Mouse (Mus musculus): ENCODE results near the gene Minos1. TPM values are rescaled to one million over a fixed set of nuclear protein-coding genes. Genes with fewer than 3 reads are reported as not detected.
A peak's percentile ranks its signal among the peaks of the same experiment; 100 is the strongest.

Gene Minos1
- total RNA-seq, 2 experiments from 2014 or later, result 399 to 482 TPM

DNA sequence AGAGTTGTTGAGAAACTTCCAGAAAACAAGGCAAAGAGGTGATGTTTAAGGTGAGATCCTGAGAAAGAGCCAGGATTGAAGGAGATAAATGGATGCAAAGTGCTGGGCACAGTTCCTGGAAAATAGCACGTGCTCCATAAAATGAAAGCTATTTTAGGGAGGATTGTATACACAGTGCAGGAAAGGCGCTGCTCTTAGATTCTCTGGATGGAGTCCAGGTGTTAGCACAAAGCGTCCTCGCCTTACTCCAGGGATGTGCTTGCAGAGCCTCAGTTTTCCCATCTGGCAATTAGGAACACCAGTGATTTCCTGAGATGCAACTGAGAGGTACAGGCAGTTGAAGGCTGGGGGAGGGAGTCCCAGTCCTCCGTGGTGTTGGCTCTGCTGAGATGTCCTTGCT, 34.7 kb downstream of the Minos1 start:
- no peak for DNase-seq

GRCm38 (mm10) chr4:139095406-139095805, 35.5 kb downstream of the Minos1 start:
- no peak for DNase-seq

DNA sequence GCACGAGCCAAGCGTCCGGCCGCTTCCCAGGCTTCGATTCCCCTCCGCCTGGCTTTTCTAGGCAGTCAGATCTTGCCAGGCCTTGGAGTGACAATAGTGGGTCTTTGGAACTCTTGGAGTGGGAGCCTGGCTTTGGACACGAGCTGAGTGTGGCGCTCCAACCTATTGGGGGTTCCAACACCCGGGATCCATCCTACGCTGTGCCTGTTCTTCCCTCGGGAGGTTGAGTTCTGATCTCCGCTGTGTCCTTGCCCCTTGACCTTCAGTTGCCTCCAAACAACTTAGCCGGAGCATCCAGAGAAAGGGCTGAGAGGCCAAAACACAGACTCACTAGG, 37.8 kb downstream of the Minos1 start:
- no peak for DNase-seq

DNA sequence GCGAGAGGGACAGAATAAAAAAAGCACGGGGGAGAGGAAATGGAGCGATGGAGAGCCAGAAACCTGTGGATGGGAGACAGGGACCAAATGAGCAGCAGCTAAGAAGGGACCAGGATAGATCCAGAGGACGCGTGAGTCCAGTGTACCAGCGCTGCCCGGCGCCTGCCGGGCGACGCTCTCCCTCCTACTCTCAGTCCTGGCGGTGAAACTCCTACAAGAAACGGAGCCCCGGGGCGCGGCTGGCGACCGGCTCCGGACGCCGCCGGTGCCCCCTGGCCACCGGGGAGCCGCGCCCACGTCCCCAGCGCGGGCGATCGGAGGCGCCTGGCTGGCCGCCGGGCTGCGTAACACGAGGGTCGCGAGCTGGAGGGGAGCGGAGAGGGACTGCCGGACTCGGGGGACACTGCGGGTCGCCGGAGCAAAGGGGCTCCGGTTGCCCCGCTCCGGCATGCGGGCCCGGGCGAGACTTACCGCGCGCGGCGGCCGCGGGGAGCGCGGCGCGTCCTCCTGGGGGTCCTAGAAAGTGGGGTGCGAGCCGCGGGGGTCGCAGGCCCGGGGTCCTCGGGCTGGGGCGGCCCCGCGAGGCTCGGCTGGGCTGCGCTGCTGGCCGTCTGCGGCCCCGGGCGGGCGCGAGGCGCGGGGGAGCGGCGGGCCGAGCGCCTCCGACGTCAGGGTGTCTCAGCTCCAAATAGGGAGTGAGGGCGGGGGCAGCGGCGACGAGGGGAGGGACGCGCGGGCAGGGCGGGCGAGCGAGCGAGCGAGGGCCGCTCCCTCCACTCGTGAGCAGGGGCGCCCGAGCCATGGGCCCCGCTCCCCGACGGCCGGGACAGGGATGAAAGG, 38.3 kb downstream of the Minos1 start, which contains the start of gene Nbl1:
TSS of gene Nbl1 (minus strand) at position 638 of the 840 bp plus-strand sequence.
- peak; percentile 76 for DNase-seq

DNA sequence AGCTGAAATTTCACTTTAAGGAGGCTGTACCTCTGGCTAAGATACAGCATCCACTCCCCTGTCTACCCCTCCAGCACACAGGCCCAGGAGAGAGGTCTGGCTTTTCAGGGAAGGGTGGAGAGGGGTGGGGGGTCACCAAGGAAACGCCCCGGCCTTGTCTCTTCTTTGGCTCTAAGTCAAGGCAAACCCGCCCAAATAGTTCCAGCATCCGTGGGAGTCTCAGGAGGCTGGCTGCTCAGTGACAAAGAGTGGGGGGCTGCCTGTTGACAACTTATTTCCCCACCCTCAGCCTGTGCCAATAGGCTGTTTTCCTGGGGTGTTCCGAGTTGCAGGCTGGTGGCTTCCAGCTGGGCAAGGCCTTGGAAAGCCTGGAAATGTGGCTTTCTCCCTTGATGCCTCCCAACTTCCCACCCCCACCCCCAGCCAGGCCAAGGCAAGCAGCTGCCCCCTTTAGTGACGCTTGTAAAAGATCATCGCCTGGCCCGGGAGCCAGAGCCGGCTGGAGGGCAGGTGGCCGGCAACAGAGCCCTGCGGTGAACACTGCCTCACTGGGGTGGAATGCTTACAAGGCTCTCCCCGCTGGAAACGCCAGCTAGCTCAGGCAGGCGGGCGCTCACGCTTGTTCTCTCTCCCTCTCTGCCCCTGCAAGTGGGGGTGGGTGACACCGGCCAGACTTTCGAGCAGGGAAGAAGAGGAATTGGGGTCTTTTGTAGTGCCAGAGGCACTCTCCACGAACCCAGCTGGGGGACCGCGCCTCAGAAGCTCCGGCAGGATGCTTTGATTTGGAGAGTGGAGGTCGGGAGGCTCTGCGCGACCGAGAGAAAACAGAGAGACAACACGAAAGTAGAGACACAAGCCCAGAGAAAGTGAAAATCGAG, 39.2 kb downstream of the Minos1 start:
- DNase-seq, result peak; percentile 66

DNA sequence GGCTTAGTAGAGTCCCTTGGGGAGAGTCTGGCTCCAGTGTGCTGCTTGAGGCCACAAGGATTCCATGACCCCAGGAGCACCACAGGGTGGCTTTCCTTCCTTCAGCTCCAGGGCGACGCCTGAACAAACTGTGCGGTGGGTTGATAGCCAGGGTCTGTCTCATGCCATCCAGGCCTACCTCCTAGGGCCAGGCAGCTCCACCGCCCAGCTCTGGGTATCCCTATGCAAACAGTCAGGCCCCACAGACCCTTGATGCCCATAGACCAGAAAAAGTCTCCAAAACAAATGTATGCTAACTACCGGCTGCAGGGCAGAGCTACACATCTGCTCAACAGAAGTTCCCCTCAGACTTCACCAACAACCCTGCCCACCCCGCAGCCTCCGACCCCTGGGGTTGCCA, 39.8 kb downstream of the Minos1 start:
- no peak for DNase-seq

- no peak for DNase-seq
These were observed 40.5 kb downstream of the Minos1 start for GRCm38 (mm10) chr4:139090303-139090940.

GRCm38 (mm10) chr4:139088982-139089671, 41.8 kb downstream of the Minos1 start:
- no peak for DNase-seq

DNA sequence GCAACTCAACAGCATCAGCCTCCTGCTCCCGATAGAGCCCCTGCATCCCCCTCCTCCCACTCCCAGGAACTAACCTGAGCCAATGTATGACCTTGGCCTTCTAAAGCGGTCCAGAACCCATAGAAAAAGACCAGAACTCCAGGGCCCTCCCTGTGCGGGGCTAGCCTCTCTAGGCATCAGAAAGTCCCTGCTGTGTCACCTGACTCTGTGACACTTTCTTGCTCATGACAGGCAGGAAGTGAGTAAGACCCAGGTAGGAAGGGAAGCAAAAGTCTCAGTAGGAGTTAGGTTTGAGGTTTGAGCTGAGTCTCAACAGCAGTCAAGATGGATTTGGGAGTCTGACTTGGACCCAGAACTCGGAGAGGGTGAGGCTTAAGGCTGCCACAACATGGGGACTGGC, 43.9 kb downstream of the Minos1 start:
- DNase-seq, result no peak

GRCm38 (mm10) chr4:139086037-139086436, 44.9 kb downstream of the Minos1 start:
- peak; percentile 88 for DNase-seq

GRCm38 (mm10) chr4:139085337-139085736, 45.6 kb downstream of the Minos1 start:
- DNase-seq, result no peak

DNA sequence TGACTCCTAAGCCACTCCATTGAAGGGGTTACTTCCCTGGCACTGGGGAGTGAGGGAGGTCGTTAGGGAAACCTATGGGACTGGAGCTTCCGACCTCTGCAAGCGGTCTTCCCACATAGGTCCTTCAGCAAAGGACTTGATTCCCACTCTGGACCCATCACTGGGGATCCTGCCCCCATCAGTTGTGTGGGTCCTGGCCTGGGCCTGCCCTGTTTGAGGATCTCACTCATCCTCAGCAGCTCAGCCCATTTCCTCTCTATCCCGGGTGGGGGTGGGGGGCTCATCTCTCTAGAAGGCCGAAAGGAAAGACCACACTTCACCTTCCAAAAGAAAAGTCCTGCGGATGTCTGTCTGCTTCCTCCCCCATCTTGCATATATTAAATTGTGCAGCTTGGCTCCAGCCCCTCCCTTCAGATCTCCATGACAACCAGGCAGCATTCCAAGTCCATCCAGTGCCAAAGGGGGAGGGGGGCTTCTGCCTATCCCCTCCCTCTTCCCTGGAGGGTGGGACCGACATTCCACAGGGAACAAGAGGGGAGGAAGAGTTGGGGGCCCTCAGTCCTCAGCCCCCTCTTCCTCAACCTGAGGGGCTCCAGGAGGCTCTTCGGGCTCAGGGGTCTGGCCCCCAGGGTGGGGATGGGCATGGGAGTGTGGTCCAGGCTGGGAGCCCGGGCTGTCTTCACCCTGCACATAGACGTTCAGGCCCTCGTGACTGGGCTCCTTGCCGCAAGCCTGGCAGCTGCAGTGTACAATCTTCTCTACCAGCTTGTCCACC, 47.9 kb downstream of the Minos1 start:
- DNase-seq, result no peak

- no peak for DNase-seq
These were observed 49.5 kb downstream of the Minos1 start for GRCm38 (mm10) chr4:139081270-139081931.

GRCm38 (mm10) chr4:139080259-139080658, 50.7 kb downstream of the Minos1 start:
- no peak for DNase-seq

- no peak for DNase-seq
These were observed 51.5 kb downstream of the Minos1 start for GRCm38 (mm10) chr4:139079439-139079838.

GRCm38 (mm10) chr4:139078726-139079125, 52.2 kb downstream of the Minos1 start:
- DNase-seq, result no peak

DNA sequence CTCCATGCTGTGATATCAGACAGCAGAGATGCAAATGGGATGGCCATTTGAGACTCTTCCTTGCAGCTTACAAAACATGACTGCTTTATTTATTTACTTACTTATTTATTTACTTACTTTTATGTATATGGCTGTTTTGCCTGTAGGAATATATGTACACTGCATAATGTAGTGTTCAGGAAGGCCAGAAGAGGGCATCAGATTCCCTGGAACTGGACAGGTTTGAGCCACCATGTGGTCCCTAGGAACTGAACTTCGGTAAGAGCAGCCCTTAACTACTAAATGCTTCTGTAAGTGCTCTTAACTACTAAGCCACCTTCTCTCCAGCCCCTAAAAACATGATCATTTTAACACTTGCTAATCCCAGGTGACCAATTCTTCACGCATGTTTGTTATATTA, 52.6 kb downstream of the Minos1 start:
- no peak for DNase-seq

GRCm38 (mm10) chr4:139075915-139076314, 55.0 kb downstream of the Minos1 start:
- DNase-seq, result no peak

- no peak for DNase-seq
These were observed 55.7 kb downstream of the Minos1 start, which contains the start of gene Htr6 for GRCm38 (mm10) chr4:139075041-139075711. TSS of gene Htr6 (minus strand) at chr4:139075570.

- DNase-seq, result no peak
These were observed 56.9 kb downstream of the Minos1 start for GRCm38 (mm10) chr4:139074060-139074459.
